Mouse (Mus musculus): ENCODE data around the gene D6Ertd527e.
A peak's percentile ranks its signal among the peaks of the same experiment; 100 is the strongest.

D6Ertd527e gene

DNA sequence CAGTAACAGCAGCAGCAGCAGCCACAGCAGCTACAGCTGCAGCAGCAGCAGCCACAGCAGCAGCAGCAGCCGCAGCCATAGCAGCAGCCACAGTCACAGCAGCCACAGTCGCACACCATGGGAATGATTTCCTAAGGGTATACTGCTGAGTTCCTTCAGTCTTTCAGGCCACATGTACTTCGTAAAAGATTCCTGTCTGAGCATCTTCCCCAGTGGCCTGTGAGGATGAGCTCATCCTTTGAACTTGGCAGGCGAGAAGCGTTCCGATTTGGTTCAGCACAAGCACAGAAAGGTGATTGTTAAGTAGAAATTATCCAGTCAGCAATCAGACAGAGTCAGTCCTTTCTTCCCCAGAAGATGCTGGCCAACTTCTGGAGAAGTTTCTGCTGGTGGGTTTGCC is 7.6 kb downstream of the D6Ertd527e start:
- DNase-seq, result no peak

DNA sequence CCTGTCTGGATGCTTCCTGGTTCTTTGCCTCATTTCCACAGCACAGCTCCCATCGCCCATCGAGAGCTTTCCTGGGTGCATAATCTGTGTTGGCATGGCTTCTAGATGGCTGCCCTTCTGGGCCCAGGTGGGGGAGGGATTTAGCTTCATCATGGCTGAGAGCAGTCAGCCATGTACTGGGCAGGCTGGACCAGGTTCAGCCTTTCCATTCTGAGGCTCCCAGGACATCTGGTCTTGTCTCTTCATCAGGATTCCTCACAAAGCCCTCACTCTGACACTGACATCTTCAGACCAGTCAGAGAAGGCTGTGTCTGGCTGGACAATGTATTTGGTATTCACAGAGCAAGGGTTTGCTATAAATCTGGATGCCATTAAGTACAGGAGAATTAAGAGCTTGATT is 11.4 kb downstream of the D6Ertd527e start:
- DNase-seq, result no peak

DNA sequence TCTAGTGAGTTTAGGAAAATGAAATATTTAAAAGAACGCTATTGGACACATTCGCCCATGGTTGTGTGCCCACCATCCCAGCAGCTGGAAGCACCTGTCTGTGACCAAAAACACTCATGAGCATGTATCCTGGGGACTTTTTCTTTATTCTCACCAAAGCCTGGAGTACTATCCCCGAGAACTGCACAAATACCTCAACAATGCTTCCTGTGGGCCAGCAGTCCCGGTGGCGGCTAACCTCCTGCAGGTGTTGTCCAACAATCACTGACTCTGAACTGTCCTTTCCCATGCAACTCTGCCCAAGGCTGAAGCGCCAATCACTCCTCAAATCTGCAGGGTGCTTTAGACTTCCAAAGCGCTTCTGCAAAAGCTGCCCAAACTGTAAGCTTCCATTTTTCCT is 12.1 kb downstream of the D6Ertd527e start:
- no peak for DNase-seq

DNA sequence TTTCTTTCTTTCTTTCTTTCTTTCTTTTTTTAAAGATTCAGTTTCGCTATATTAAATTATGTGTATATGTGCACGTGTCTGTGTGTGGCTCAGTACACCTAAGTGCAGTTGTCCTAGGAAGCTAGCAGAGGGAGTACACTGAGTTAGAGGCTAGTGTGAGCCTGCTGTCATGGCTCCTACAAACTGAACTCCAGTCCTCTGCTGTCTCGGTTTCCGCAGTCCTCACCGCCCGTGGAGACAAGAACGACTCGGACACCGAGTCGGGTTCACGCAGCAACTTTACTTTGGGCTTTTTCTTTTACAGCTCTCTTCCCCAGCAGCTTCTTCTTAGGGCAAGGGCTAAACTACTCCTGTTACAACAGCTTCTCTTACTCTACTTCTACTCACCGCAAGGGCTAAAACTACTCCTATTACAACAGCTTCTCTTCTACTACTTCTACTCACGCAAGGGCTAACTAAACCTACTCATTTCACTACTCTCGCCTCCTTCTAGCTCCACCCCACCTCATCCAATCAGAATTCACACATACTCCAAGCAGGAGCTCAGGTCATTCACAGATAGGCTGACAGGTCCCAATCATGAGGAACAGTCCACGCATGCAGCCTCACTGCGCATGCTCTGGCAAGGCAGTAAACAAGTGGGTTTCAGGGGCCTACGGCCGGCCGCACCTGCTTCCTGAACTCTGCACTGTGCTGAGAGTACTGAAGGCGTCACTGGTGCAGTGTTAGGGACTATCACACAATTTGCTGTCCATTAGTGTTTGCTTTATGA is 14.7 kb downstream of the D6Ertd527e start:
- peak; percentile 42 to 73 for DNase-seq

DNA sequence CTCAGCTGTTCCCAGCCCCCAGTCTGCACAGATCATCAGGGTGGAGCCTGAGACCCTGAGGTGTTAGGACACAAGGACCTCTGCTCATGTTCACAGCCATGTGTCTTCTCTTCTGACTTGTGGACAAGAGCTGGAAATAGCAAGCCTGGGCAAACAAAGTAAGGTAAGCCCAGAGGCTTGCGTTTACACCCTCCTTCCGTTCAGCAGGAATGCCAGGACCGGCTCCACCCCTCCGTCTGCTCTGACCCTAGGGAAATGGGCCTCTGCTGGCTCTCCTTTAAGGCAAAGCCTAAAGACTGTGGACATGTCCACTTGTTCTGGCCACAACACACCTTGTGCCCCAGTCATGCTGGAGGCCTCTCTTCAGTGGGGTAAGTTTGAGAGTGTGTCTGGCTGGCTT is 15.4 kb downstream of the D6Ertd527e start:
- DNase-seq, result no peak

DNA sequence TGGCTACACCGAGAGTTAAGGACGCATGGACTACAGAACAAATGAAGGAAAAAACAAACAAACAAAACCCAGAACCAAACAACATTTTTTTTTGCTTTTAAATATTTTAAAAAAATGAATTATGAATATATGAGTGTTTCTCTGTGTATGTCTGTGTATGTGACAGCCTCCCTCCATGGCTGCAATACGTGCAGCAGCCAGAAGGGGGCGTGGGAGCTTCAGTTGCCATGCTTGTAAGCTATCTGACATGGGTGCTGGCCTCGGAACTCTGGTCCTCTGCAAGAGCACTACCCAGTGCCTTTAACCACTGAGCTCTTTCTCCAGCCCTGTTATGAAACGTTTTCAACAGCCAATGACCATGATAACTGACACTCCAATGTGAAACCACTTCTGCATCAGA is 16.1 kb downstream of the D6Ertd527e start:
- no peak for DNase-seq

DNA sequence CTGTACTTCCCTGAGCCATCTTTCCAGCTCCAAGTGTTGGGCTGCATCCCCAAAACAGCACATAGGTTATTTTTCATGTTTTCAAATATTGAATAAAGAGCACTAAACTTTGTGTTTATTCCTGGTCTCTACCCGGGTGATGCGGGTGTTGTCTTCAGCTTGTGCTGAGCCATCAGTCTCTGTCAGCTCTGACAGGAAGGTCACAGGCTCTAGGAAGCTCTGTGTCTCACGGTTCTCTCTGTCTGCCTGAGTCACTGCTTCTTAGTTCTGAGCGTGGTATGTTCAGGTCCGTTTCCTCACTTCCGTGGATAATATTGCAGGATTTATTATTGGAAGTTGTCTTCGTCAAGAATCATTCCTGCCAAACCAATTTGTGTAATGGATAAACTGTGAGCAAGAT is 17.4 kb downstream of the D6Ertd527e start:
- no peak for DNase-seq

DNA sequence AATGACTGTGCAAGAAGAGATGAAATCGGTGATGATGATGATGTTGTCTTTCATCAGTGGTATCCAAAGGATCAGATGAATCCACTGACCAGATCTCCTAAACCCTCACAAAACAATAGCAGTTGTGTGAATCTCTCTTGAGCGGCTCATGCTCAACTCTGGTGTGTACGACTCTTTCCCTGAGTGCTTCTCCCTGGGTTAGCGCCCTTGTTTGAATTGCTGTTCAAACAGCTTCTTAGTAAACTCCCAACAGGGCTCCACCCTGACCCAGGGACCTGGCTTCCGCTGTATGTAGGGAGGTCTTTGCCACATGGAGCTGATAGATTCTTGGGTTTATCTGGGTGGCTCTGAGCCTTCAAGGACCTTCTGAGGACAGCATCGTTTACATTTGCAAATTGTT is 18.9 kb downstream of the D6Ertd527e start:
- no peak for DNase-seq

DNA sequence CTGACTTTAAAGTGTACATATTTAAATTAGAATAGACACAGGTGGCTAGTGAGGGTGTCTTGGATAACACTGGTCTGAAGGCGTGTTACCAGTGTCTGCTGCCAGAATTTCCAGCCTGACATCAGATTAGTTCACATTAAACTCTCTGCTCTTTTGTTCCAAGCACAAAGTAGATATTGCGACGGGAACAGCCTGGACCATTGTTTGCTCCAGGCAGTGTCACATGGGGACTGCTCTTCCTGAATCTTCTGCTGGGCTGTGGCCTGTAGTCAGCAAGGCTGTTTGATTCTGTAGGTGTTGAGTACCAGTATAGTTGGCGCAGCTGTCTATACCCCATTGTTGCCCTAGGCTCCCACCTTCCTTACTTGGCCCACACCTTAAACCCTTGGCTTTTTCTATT is 19.4 kb downstream of the D6Ertd527e start:
- DNase-seq, result no peak

DNA sequence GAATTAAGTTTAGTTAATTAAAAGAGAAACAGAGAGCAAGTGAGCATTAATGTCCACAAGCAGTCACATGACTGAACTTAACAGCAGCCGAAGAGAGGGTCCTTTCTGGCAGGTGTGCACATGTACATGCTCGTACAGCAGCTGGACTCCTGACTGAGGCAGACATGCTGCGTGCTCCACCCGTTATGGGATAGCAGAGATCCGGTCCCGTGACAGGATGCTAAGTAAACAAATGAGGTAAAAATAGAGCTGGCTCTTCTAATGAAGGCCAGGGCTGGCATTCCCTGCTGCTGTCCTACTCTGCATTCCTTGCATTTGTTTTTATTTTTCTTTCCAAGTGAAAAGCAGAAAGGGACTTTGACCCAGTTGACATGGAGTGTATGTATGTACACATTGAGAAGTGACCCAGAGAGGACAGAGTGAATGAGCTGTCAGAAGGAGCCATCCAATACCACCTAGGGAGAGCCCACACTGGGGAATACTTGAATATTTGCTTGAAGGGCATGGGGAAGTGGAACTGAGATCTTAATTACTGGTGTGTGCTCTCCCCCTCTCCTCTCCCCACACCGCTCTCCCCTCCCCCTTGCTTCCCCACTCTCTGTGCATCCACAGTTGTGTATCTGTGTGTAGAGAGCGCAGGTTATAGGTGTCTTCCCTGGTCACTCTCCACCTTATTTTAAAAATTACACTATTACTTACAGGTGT is 22.7 kb downstream of the D6Ertd527e start:
- peak; percentile 42 to 55 for DNase-seq

DNA sequence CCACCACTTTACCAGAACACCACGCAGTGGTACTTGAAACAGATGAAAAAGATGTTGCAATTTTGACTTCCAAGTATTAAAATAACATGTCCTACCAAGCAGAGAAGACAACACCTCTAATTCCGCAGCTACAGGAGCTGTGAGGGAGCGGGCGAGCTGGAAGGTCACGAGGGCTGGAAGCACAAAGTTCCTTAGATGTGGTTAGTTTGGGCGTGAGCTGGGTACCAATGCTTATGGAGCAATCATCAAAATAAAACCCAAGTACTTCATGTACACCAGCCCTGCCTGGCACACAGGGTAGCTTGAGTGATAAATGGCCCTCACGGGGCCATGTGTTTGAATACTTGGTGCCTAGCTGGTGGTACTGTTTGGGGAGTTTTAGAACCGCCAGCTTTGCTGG is 25.3 kb downstream of the D6Ertd527e start:
- no peak for DNase-seq

DNA sequence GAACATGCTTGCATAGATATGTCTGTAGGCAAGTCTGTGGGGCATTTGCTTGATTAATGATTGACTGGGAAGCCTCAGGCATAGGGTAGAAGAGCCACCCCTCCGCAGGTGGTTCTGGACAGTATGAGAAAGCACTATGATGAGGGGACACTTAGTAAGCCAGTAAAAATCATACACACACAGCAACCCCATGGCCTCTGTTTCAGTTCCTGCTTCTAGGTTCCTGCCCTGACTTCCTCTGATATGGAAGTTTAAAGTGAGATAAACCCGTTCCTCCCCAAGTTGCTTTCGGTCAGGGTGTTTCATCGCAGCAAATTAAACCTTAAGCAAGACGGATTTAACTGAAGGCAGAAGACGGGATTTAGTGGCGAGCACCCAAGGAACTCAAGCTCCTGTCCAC is 26.1 kb downstream of the D6Ertd527e start:
- no peak for DNase-seq

DNA sequence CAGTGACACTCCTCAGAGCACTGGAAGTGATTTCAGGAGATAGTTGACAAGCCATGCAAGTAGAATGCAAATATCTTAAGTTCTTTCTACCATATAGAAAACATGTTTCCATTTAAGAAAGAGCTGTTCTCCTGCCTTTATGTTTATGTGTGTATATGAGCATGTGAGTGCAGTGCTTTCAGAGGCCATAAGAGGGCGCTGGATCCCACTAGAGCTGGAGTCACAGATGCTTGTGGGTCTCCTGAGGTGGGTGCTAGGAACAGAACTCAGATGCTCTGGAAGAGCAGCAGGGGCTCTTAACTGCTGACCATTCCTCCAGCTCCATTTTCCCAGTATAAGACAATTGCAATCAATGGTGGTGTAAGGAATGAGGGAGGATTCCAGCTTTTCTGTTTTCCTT is 26.5 kb downstream of the D6Ertd527e start:
- DNase-seq, result no peak

DNA sequence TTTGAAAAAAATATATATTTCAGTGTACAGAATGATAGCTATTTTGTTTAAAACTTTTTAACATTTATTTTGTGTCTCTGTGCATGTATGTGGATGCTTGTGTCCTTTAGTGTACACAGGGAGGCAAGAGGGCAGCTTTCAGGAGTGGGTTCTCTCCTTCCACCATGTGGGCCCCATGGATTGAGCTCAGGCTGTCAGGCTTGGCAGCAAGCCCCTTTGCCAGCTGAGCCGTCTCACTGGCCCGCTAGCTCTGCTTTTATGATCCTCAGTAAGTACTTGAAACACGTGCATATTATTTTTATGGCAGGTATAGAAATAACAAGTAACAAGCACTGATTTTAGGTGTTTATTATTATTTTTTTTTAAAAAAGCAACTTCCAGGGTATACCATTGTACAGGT is 29.0 kb downstream of the D6Ertd527e start:
- DNase-seq, result no peak

DNA sequence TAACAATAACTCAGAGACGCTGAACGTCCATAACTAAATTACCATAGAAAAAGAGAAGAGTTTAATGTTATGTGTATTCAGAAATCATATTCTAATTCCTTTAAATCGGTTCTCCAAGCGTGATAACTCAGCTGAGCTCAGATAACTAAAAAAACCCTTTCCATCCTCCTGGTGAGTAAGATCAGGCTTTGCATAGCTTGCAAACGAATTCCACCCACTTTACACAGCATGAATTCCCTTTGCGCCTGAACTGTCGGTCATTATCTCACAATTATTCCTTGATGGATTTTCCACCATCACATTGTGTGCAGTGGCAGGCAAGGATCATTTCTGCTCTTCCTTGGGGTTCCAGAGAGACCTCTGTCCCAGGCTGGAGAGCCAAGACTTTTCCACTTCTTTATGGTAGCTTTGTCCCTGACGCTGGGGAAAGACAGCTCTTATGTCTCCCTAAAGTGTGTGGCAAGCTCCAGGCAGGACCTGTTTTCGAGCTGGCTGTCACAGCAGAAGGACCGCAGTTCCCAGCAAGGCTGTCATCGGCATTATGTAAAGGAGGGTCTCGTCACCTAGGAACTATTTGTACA is 29.5 kb downstream of the D6Ertd527e start:
- no peak for DNase-seq

DNA sequence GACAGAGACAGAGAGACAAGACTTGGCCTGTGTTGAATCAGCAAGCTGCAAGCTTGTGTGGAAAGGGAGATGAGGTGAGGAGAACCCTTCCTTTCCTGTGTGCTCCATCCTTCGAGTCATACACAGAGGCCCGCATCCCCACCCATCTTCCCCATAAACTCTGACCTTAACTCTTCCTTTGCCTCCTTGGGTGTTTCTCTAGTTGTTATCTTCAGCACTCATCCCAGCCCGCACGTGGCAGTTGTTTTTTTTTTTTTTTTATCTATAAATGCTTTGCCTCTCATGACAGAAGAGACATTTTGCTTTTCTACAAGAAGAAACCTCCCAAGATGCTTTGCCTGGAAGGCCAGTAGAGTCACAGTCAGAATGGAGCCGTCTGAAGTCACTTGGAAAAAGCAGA is 33.9 kb downstream of the D6Ertd527e start:
- no peak for DNase-seq

DNA sequence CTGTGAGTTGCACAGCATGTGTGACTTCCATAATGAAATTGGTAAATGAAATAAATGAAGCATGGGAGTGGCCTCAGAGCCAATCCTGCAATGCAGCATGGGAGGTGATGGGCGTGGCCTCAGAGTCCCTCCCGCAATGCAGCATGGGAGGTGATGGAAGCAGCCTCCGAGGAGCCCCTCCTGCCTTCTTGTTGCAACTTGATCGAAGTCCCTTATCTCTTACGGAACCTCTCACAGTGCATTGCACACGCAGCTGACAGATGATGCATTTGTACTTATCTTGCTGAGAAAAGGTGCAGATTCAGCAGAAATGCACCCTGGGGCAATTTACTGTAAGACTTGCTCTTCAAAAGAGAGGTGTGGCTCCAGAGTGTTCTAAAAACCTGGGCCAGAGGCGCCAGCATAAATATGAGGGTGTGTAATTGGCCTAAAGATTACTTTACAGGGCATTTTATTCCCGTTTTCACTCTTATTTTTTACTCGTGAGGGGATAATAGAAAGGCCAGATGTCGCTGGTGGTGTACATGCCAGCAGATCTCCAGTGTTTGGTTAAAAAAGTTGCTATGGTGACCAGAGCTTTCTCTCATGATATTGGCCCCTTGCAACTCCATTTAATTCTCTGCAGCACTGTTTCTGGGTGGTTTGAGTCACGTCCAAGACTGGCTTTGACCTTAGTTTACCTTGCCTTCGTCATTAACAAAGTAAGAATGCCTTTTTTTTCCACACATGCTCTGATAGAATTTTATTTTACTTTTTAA is 35.4 kb downstream of the D6Ertd527e start:
- DNase-seq, result no peak

DNA sequence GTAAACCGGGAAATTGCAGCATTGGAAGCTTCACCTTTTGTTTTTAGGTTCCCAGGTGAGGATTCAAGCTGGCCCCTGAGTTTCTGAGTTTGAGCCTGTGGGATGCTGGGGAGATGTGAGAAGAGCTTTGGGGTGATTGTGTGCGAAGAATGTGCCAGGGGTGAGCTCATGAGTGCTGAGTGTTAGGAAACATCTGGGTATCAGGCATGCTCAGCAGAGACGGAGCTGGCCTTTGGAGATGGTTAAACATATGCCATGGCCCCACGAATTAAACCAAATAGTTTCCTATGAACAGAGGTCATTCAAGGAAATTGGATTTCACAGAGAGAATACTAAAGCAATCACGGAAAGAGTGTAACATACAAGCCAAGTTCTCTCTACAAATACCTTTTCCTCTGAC is 37.7 kb downstream of the D6Ertd527e start:
- peak; percentile 30 to 62 for DNase-seq

DNA sequence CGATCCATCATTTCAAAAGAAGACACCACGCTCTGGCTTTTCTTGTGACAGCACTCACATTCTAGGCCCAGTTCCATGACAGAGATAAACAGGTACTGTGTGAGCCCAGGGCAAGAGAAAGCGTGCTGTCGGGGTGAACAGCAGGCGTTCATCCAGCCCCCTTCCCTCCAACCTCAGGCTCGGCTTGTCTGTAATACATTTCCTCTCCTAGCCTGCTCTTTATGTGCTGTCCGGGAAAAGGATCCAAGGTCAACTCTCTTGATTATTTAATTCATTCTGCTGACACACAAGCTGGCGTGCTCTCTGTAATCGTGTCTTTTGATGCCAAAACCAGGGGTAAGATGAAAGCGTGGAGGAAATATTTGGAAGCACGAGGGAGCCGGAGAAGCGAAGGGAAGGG is 39.0 kb downstream of the D6Ertd527e start:
- DNase-seq, result peak; percentile 18 to 58

DNA sequence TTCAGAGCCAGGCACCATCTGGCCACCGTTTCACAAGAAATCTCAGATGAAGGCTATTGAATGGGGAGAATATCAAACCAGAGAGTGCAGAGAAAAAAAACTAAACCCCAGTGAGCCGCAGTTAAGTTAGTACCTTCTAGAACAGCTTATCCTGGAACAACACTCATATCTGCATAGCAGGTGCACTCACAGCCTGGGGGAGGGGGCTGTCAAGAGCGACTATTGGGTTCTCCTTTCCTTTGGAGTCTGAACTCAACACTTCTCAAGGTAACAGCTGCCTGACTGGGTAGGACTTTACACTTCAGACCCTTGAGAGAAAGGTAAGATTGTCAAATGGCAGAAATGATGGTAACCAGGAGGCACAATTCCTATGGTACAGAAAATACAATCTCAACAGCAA is 43.4 kb downstream of the D6Ertd527e start:
- DNase-seq, result no peak

DNA sequence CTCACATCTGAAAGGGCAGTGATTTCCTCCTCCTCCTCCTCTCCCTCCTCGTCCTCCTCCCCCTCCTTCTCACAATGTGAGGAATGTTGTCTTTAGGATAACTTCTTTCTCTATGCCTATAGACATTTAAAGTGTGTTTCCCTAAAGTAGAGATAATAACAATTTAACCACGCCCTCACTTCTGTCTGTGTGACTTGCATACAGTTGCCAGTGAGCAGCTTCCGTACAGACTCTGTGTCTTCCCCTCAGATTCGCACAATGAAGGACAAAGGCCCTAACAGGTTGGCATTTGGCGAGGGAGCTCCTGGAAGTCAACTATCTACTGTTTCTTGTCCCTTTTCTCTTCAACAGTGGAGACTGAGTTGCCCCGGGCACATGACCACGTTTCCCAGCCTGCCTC is 45.9 kb downstream of the D6Ertd527e start:
- no peak for DNase-seq

DNA sequence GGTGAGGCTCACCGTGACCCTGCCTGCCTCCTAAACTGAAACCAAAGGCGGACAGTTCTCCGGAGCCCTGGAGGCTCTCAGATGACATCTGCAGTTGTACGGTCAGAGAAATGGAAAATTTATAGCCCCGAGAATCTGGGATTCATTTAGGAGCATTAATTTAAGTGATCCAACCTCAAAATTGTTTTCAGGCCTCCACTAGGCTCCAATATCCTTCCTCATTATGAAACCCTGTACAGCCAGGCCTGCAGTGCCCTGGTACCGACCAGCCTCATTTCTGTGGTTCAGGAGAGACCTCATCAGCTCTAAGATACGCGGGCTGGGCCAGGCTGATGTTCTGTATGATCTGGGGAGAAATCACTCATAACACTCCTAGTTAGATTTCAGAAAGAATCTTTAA is 46.9 kb downstream of the D6Ertd527e start:
- DNase-seq, result no peak

DNA sequence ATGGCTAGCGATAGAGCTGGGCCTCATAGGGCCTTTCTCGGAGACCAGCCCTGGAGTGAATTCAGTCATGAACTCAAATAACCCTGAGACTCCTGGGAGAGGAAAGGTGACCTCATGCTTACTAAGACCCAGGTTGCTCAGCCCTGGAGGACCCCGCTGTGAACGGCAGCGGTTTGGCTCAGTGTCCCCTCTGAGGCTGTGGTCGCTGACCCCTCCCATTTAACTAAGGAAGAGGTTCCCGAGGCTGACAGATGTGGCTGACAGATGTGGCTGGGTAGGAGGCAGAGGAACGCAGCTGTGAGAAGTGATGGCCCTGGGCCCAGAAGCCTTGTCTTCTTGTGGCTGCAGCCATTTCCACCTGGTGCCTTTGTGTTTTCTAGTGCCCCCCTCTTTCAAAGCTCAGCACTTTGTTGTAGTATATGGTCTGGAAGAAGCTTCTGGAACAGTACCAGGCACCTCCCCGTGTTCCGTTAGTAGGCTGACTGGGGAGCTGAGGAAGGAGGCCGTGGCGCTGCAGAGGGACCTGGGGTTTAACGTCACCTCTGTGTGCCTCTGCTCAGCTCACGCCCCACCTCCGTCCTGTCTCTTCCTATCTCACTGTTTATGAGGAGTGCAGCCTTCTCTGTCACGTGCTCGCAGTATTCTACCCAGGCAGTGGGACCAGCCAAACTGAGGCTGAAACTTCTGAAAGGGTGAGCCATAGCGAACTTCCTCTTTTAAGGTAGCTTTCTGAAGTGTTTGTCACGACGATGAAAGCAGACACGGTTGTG is 48.1 kb downstream of the D6Ertd527e start:
- DNase-seq, result peak; percentile 32 to 61

Measured in lung, postnatal 4 days (tissue).